Comparison of ENCODE assay signal across 21 mouse cellular contexts in the genomic region with DNA sequence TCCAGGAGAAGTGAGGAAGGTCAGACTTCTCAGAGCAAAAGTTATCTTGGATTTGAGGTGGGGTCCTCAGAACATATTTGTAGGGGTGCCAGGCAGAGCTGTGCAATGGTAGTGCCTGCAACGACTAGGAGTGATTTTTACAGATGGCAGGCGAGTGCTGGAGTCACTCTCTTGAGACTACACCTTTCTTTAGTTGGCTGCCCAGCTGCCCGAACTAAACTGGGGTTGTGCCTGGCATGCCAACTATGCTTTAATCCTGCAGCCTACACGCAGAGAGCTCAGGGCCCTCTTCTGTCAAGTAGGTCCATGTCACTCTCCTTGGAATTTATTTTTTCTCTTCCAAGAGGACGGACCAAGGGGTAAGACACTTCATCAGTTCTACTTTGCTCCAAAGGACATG.
"Had no signal": no experiment of that assay in that cellular context is flagged by ENCODE, and none has a peak within 500 bp of the region (broad histone marks: within the 10 kb centered on the region; RNA-seq: fewer than 3 reads in every experiment).

No protein-coding gene starts in this region.

- H3K27ac ChIP-seq: gastrocnemius, adult 2 months; heart, adult 2 months; heart, embryonic 13.5 days; heart, embryonic 15.5 days; hindbrain, embryonic 10.5 days; hindbrain, embryonic 12.5 days; hindbrain, embryonic 14.5 days; intestine, embryonic 15.5 days; layer of hippocampus, adult 2 months; left cerebral cortex, adult 2 months; limb, embryonic 10.5 days; limb, embryonic 12.5 days had no signal

- H3K27me3 ChIP-seq: heart, embryonic 13.5 days; heart, embryonic 15.5 days; hindbrain, embryonic 12.5 days; intestine, embryonic 15.5 days; limb, embryonic 12.5 days had no signal

- H3K4me3 ChIP-seq: gastrocnemius, adult 2 months; heart, adult 2 months; heart, embryonic 13.5 days; heart, embryonic 15.5 days; hindbrain, embryonic 10.5 days; hindbrain, embryonic 12.5 days; intestine, embryonic 15.5 days; layer of hippocampus, adult 2 months; left cerebral cortex, adult 2 months; limb, embryonic 10.5 days; limb, embryonic 12.5 days had no signal

- H3K9me3 ChIP-seq: heart, embryonic 13.5 days; heart, embryonic 15.5 days; hindbrain, embryonic 10.5 days; hindbrain, embryonic 12.5 days; intestine, embryonic 15.5 days; limb, embryonic 10.5 days; limb, embryonic 12.5 days had no signal

- DNase-seq: gastrocnemius, adult 2 months; gastrocnemius, postnatal 10 days; gastrocnemius, postnatal 25 days; heart, adult 2 months; heart, postnatal 14 days; heart, postnatal 4 days; kidney, adult 18-20 months; kidney, adult 8-10 months; kidney, postnatal 10 days; kidney, postnatal 4 days; liver had no signal

- H3K4me1 ChIP-seq: hindbrain, embryonic 10.5 days; hindbrain, embryonic 12.5 days; intestine, embryonic 15.5 days; limb, embryonic 12.5 days had no signal

- H3K36me3 ChIP-seq: heart, embryonic 15.5 days; hindbrain, embryonic 10.5 days; hindbrain, embryonic 12.5 days; intestine, embryonic 15.5 days; limb, embryonic 10.5 days; limb, embryonic 12.5 days had no signal
